8 mouse cellular contexts compared by ENCODE assay signal in the genomic region with DNA sequence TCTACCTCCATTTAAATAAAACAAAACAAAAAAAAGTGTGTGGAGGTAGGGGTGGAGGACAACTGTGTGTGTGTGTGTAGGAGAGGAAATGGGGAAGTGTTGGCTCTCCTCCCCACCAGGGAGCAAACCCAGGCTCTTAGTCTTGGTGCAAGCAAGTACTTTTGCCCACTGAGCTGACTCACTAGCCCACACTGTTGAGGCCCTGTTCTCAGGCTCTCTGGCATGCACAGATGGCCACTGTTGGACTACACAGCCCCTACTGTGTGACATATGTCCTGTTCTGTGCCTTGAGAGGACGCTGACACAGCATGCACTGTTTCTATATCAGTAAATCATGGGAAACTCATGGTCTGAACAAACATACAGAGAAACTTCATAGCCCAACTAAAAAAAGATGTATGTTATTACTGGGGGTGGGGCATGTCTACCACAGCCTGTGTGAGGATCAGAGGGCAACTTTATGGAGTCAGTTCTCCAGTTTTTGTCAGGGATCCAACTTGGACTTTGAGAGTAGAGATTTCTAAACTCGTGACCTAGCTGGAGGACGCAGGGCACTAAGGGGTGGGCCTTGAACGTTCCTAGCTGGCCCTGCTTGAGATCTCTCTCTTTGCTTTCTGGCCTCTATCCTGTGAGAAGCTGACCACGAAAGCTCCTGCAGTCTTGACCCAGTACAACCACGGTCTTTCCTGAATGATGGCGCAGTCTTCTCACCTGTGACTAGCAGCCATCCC. TPM values are rescaled to one million over a fixed set of nuclear protein-coding genes. Genes with fewer than 3 reads are reported as not detected.
DNase-seq lines count a peak whose midpoint lies in the region; ATAC-seq and TF ChIP-seq lines count a peak whose summit lies in the region.

No protein-coding gene starts in this region.

- H3K9ac ChIP-seq in liver, embryonic 15.5 days, result no peak overlapping the region
- H3K9ac ChIP-seq in midbrain, embryonic 11.5 days (ENCODE audit: low read length), result no peak overlapping the region

- ATAC-seq in granulocyte monocyte progenitor cell, adult 5-6 weeks (replicated peaks; ENCODE audit: poor library complexity, severe bottlenecking), result peak; percentile 43; the same call in 1 of the 2 replicates
- peak; percentile 26 for ATAC-seq in liver, embryonic 15.5 days (ENCODE audit: insufficient read depth)
- ATAC-seq in activated CD4-positive, CD25-positive, alpha-beta regulatory T cell, adult 4 months, result no peak
- no peak for ATAC-seq in erythroid progenitor cell, adult 5-6 weeks (replicated peaks; ENCODE audit: low FRiP score, poor library complexity, severe bottlenecking)
- no peak for ATAC-seq in midbrain, embryonic 11.5 days (ENCODE audit: low FRiP score)

- no peak overlapping the region for H3K4me2 ChIP-seq in liver, embryonic 15.5 days
- H3K4me2 ChIP-seq in midbrain, embryonic 11.5 days, result no peak overlapping the region

- WGBS in liver, embryonic 15.5 days (ENCODE audit: insufficient replicate concordance), result 59% methylated on average over 7 of the region's 7 CpGs
- WGBS in midbrain, embryonic 11.5 days, result 80% methylated on average over 7 of the region's 7 CpGs

- peak overlapping the region; percentile 69 for H3K27ac ChIP-seq in layer of hippocampus, adult 2 months
- H3K27ac ChIP-seq in brown adipose tissue, adult 24 weeks (replicated peaks; ENCODE audit: low read depth, low read length), result peak overlapping the region; percentile 39; the same call in 1 of the 2 replicates
- H3K27ac ChIP-seq in liver, embryonic 15.5 days (replicated peaks), result peak overlapping the region; percentile 34
- no peak overlapping the region for H3K27ac ChIP-seq in midbrain, embryonic 11.5 days (ENCODE audit: low read depth, low read length)

- no peaks in the 10 kb centered on the region for H3K27me3 ChIP-seq in liver, embryonic 15.5 days
- H3K27me3 ChIP-seq in midbrain, embryonic 11.5 days (ENCODE audit: control insufficient read depth, insufficient read depth, low read length), result no peaks in the 10 kb centered on the region

- peaks cover 7% of the 10 kb centered on the region for H3K4me1 ChIP-seq in brown adipose tissue, adult 24 weeks (ENCODE audit: control insufficient read depth, insufficient read depth, insufficient read length, low read length)
- peaks cover 34% of the 10 kb centered on the region for H3K4me1 ChIP-seq in liver, embryonic 15.5 days (replicated peaks)
- H3K4me1 ChIP-seq in midbrain, embryonic 11.5 days (ENCODE audit: control insufficient read depth, insufficient read depth, low read length), result no peaks in the 10 kb centered on the region

- TF ChIP-seq CTCF in layer of hippocampus, adult 2 months (conservative IDR thresholded peaks at IDR 0.05), result no peak

- H3K9me3 ChIP-seq in liver, embryonic 15.5 days (replicated peaks), result no peaks in the 10 kb centered on the region
- no peaks in the 10 kb centered on the region for H3K9me3 ChIP-seq in midbrain, embryonic 11.5 days (ENCODE audit: control insufficient read depth, low read length)

- H3K4me3 ChIP-seq in layer of hippocampus, adult 2 months, result no peak overlapping the region
- H3K4me3 ChIP-seq in brown adipose tissue, adult 24 weeks (ENCODE audit: insufficient read depth, low read depth, low read length), result no peak overlapping the region
- H3K4me3 ChIP-seq in liver, embryonic 15.5 days (replicated peaks), result no peak overlapping the region
- H3K4me3 ChIP-seq in midbrain, embryonic 11.5 days (ENCODE audit: low read depth, low read length), result no peak overlapping the region

- H3K36me3 ChIP-seq in liver, embryonic 15.5 days (replicated peaks), result peaks cover 45% of the 10 kb centered on the region
- H3K36me3 ChIP-seq in midbrain, embryonic 11.5 days (ENCODE audit: control insufficient read depth, insufficient read depth, low read length), result peaks cover 27% of the 10 kb centered on the region

- no peak for DNase-seq in layer of hippocampus, adult 2 months (ENCODE audit: low spot score in 2 of 2)
- no peak for DNase-seq in layer of hippocampus, postnatal 36 days
- DNase-seq in midbrain, embryonic 11.5 days (ENCODE audit: low spot score, missing footprints), result no peak

RNA-seq across cellular contexts. Expression of a gene that starts 10.9 kb away (rescaled TPM):
- 1 to 10 TPM; 1.8 to 2.2 TPM for total RNA-seq in layer of hippocampus, adult 2 months (2021)
- 1 to 10 TPM; 2.2 to 2.8 TPM for total RNA-seq in layer of hippocampus, postnatal 36 days (2021)
- 0.28 and 0.54 TPM in 2 replicates for polyA plus RNA-seq in brown adipose tissue, adult 24 weeks (2012; ENCODE audit: insufficient read depth, insufficient read length, missing spikeins)
- total RNA-seq in granulocyte monocyte progenitor cell, adult 5-6 weeks (2014; fragmentation: Nextera tagmentation), result 4.6 and 4.9 TPM in 2 replicates
- total RNA-seq in granulocyte monocyte progenitor cell, adult 5-6 weeks (2017), result 4.8 and 6.5 TPM in 2 replicates
- polyA plus RNA-seq in liver, embryonic 15.5 days (2015; fragmentation: Nextera tagmentation; extraction: Ambion mirVana), result 3.7 and 3.9 TPM in 2 replicates
- under 1 TPM in 1 of 2 experiments, not detected in 1; 0.16 TPM for polyA plus RNA-seq in activated CD4-positive, CD25-positive, alpha-beta regulatory T cell, adult 4 months (2017; shearing (Covaris generic))
- not detected in 2 replicates for total RNA-seq in erythroid progenitor cell, adult 5-6 weeks (2015; ENCODE audit: low replicate concordance)
- total RNA-seq in erythroid progenitor cell, adult 5-6 weeks (2017; ENCODE audit: low replicate concordance), result not detected in 2 replicates
- polyA plus RNA-seq in midbrain, embryonic 11.5 days (2014; fragmentation: Nextera tagmentation; extraction: Ambion mirVana), result 13.2 and 14.7 TPM in 2 replicates

RNA-seq across cellular contexts. Expression of a gene that starts 20.5 kb away (rescaled TPM):
- 10 to 100 TPM; 52.3 to 55.5 TPM for total RNA-seq in layer of hippocampus, adult 2 months (2021)
- total RNA-seq in layer of hippocampus, postnatal 36 days (2021), result 10 to 100 TPM; 55.2 to 56.6 TPM
- polyA plus RNA-seq in brown adipose tissue, adult 24 weeks (2012; ENCODE audit: insufficient read depth, insufficient read length, missing spikeins), result not detected in 2 replicates
- total RNA-seq in granulocyte monocyte progenitor cell, adult 5-6 weeks (2014; fragmentation: Nextera tagmentation), result 0.09 TPM in 1 of 2 replicates, not detected in the other
- total RNA-seq in granulocyte monocyte progenitor cell, adult 5-6 weeks (2017), result 0.04 TPM in 1 of 2 replicates, not detected in the other
- 0.06 TPM in 1 of 2 replicates, not detected in the other for polyA plus RNA-seq in liver, embryonic 15.5 days (2015; fragmentation: Nextera tagmentation; extraction: Ambion mirVana)
- polyA plus RNA-seq in activated CD4-positive, CD25-positive, alpha-beta regulatory T cell, adult 4 months (2017; shearing (Covaris generic)), result 1 to 10 TPM; 3.6 to 4.2 TPM
- 0.72 TPM in 1 of 2 replicates, not detected in the other for total RNA-seq in erythroid progenitor cell, adult 5-6 weeks (2015; ENCODE audit: low replicate concordance)
- 0.13 and 0.53 TPM in 2 replicates for total RNA-seq in erythroid progenitor cell, adult 5-6 weeks (2017; ENCODE audit: low replicate concordance)
- 1.6 and 2.5 TPM in 2 replicates for polyA plus RNA-seq in midbrain, embryonic 11.5 days (2014; fragmentation: Nextera tagmentation; extraction: Ambion mirVana)

RNA-seq across cellular contexts. Expression of a gene that starts 24.3 kb away (rescaled TPM):
- total RNA-seq in layer of hippocampus, adult 2 months (2021), result 100 to 1,000 TPM; 148 to 155 TPM
- total RNA-seq in layer of hippocampus, postnatal 36 days (2021), result 100 to 1,000 TPM; 147 to 149 TPM
- polyA plus RNA-seq in brown adipose tissue, adult 24 weeks (2012; ENCODE audit: insufficient read depth, insufficient read length, missing spikeins), result 36.7 and 41.0 TPM in 2 replicates
- 96.2 and 123 TPM in 2 replicates for total RNA-seq in granulocyte monocyte progenitor cell, adult 5-6 weeks (2014; fragmentation: Nextera tagmentation)
- total RNA-seq in granulocyte monocyte progenitor cell, adult 5-6 weeks (2017), result 81.0 and 89.8 TPM in 2 replicates
- 43.2 and 45.3 TPM in 2 replicates for polyA plus RNA-seq in liver, embryonic 15.5 days (2015; fragmentation: Nextera tagmentation; extraction: Ambion mirVana)
- 10 to 100 TPM; 49.6 to 63.3 TPM for polyA plus RNA-seq in activated CD4-positive, CD25-positive, alpha-beta regulatory T cell, adult 4 months (2017; shearing (Covaris generic))
- total RNA-seq in erythroid progenitor cell, adult 5-6 weeks (2015; ENCODE audit: low replicate concordance), result 22.6 and 26.3 TPM in 2 replicates
- total RNA-seq in erythroid progenitor cell, adult 5-6 weeks (2017; ENCODE audit: low replicate concordance), result 20.7 and 20.9 TPM in 2 replicates
- polyA plus RNA-seq in midbrain, embryonic 11.5 days (2014; fragmentation: Nextera tagmentation; extraction: Ambion mirVana), result 101 and 108 TPM in 2 replicates

RNA-seq across cellular contexts. Expression of a gene that starts 43.9 kb away (rescaled TPM):
- 100 to 1,000 TPM; 103 to 121 TPM for total RNA-seq in layer of hippocampus, adult 2 months (2021)
- 100 to 1,000 TPM; 119 to 124 TPM for total RNA-seq in layer of hippocampus, postnatal 36 days (2021)
- not detected in 2 replicates for polyA plus RNA-seq in brown adipose tissue, adult 24 weeks (2012; ENCODE audit: insufficient read depth, insufficient read length, missing spikeins)
- total RNA-seq in granulocyte monocyte progenitor cell, adult 5-6 weeks (2014; fragmentation: Nextera tagmentation), result not detected in 2 replicates
- not detected in 2 replicates for total RNA-seq in granulocyte monocyte progenitor cell, adult 5-6 weeks (2017)
- 0.05 TPM in 1 of 2 replicates, not detected in the other for polyA plus RNA-seq in liver, embryonic 15.5 days (2015; fragmentation: Nextera tagmentation; extraction: Ambion mirVana)
- not detected for polyA plus RNA-seq in activated CD4-positive, CD25-positive, alpha-beta regulatory T cell, adult 4 months (2017; shearing (Covaris generic))
- total RNA-seq in erythroid progenitor cell, adult 5-6 weeks (2015; ENCODE audit: low replicate concordance), result not detected in 2 replicates
- not detected in 2 replicates for total RNA-seq in erythroid progenitor cell, adult 5-6 weeks (2017; ENCODE audit: low replicate concordance)
- 22.5 and 23.7 TPM in 2 replicates for polyA plus RNA-seq in midbrain, embryonic 11.5 days (2014; fragmentation: Nextera tagmentation; extraction: Ambion mirVana)

RNA-seq across cellular contexts. Expression of a gene that starts 58.8 kb away (rescaled TPM):
- total RNA-seq in layer of hippocampus, adult 2 months (2021), result 10 to 100 TPM; 16.0 to 16.6 TPM
- total RNA-seq in layer of hippocampus, postnatal 36 days (2021), result 10 to 100 TPM in 1 of 2 experiments, 1 to 10 TPM in 1; 4.3 to 14.4 TPM
- 0.25 TPM in 1 of 2 replicates, not detected in the other for polyA plus RNA-seq in brown adipose tissue, adult 24 weeks (2012; ENCODE audit: insufficient read depth, insufficient read length, missing spikeins)
- 0.04 and 1.1 TPM in 2 replicates for total RNA-seq in granulocyte monocyte progenitor cell, adult 5-6 weeks (2014; fragmentation: Nextera tagmentation)
- total RNA-seq in granulocyte monocyte progenitor cell, adult 5-6 weeks (2017), result 0.05 and 0.47 TPM in 2 replicates
- polyA plus RNA-seq in liver, embryonic 15.5 days (2015; fragmentation: Nextera tagmentation; extraction: Ambion mirVana), result 31.4 and 37.5 TPM in 2 replicates
- polyA plus RNA-seq in activated CD4-positive, CD25-positive, alpha-beta regulatory T cell, adult 4 months (2017; shearing (Covaris generic)), result under 1 TPM; 0.32 to 0.49 TPM
- total RNA-seq in erythroid progenitor cell, adult 5-6 weeks (2015; ENCODE audit: low replicate concordance), result 1.4 TPM in 1 of 2 replicates, not detected in the other
- 0.13 TPM in 1 of 2 replicates, not detected in the other for total RNA-seq in erythroid progenitor cell, adult 5-6 weeks (2017; ENCODE audit: low replicate concordance)
- polyA plus RNA-seq in midbrain, embryonic 11.5 days (2014; fragmentation: Nextera tagmentation; extraction: Ambion mirVana), result 3.9 and 5.2 TPM in 2 replicates

Comparison
In these comparisons a context has a peak if more than half of its experiments do, and no peak if none do; other contexts are left out.
1. ATAC-seq: peak in granulocyte monocyte progenitor cell, adult 5-6 weeks (single experiment) and liver, embryonic 15.5 days (single experiment); none in activated CD4-positive, CD25-positive, alpha-beta regulatory T cell, adult 4 months (single experiment), erythroid progenitor cell, adult 5-6 weeks (single experiment) and midbrain, embryonic 11.5 days (single experiment).
2. RNA of a gene that starts 20.5 kb away (total RNA-seq): 55.2 to 56.6 TPM in layer of hippocampus, postnatal 36 days and 52.3 to 55.5 TPM in layer of hippocampus, adult 2 months; 0.13 to 0.72 TPM in erythroid progenitor cell, adult 5-6 weeks and 0.04 to 0.09 TPM in granulocyte monocyte progenitor cell, adult 5-6 weeks; every median in the first group is over 10 times any median in the second.